Mouse (Mus musculus): ENCODE data around the gene 1110002E22Rik. TPM values are rescaled to one million over a fixed set of nuclear protein-coding genes. Genes with fewer than 3 reads are reported as not detected.

The 1110002E22Rik gene
- polyA plus RNA-seq, 1 experiment: not detected

GRCm38 (mm10) chr3:138033986-138034385, 30.9 kb upstream of the 1110002E22Rik start:
- Histone ChIP-seq H3K4me1 (ENCODE audit: control insufficient read depth, insufficient read depth, low read length) (no peaks in the 10 kb centered on the region; the same call in 1 of the 2 replicates), H3K27ac (ENCODE audit: control insufficient read depth, insufficient read depth, low read depth, low read length, poor library complexity) (no peak overlapping the region), H3K4me3 (replicated peaks; ENCODE audit: control insufficient read depth, low read depth, low read length) (no peak overlapping the region)
- 71% methylated on average over 6 of the region's 6 CpGs for WGBS
- TF ChIP-seq POLR2A (IDR thresholded peaks at IDR 0.05; ENCODE audit: borderline replicate concordance, control insufficient read depth, low read depth, low read length): no peak
- TF ChIP-seq CTCF (IDR thresholded peaks at IDR 0.05; ENCODE audit: control insufficient read depth, insufficient read depth, low read length): no peak

- no peaks in the 10 kb centered on the region for H3K4me1 ChIP-seq (ENCODE audit: control insufficient read depth, insufficient read depth, low read length)
- 56% methylated on average over 2 of the region's 2 CpGs for WGBS
Observed at GRCm38 (mm10) chr3:138040938-138041337, 23.9 kb upstream of the 1110002E22Rik start.

DNA sequence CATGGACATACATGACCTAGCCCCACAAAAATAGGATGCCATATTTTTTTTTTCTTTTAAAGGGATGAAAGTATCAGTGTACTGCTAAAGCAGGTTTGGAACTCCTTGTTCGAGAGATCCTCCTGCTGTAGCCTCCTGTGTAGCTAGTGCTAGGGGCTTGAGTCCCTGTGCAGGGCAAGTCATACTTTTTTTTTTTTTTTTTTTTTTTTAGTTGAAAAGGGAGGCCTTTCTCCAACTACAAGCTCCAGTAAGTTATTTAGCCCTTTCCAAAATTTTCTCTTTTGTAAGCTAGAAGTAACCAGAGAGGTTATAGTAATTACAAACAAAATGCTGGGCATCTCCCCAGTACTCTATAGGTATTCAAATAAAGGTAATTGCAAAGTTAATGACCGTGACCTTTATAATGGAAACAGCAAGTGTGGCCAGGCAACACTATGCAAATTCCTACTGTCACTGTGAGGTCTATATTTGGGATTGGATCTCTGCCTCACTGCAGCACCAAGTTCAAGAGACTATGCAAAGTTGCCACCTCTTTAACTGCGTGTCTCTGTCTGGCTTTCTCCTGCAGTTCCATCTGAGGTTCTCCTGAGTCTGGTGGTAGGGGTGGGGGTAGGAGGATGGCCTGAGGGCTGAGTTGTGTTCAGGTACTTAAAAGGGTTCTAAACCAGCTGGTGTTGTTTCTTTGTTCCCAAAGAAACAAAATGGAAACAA, 23.1 kb upstream of the 1110002E22Rik start:
- H3K4me1 ChIP-seq (ENCODE audit: control insufficient read depth, insufficient read depth, low read length): no peaks in the 10 kb centered on the region
- no peak overlapping the region for H3K4me3 ChIP-seq (replicated peaks; ENCODE audit: control insufficient read depth, low read depth, low read length)
- no peak for TF ChIP-seq POLR2A (IDR thresholded peaks at IDR 0.05; ENCODE audit: borderline replicate concordance, control insufficient read depth, low read depth, low read length)
- 76% methylated on average over 3 of the region's 3 CpGs for WGBS
- H3K27ac ChIP-seq (ENCODE audit: control insufficient read depth, insufficient read depth, low read depth, low read length, poor library complexity): no peak overlapping the region

More at GRCm38 (mm10) chr3:138040938-138041337, 23.9 kb upstream of the 1110002E22Rik start:
- Histone ChIP-seq H3K27ac (ENCODE audit: control insufficient read depth, insufficient read depth, low read depth, low read length, poor library complexity) (no peak overlapping the region), H3K4me3 (replicated peaks; ENCODE audit: control insufficient read depth, low read depth, low read length) (no peak overlapping the region)
- no peak for TF ChIP-seq CTCF (IDR thresholded peaks at IDR 0.05; ENCODE audit: control insufficient read depth, insufficient read depth, low read length)
- TF ChIP-seq POLR2A (IDR thresholded peaks at IDR 0.05; ENCODE audit: borderline replicate concordance, control insufficient read depth, low read depth, low read length): no peak

GRCm38 (mm10) chr3:138043316-138043715, 21.5 kb upstream of the 1110002E22Rik start:
- TF ChIP-seq CTCF (IDR thresholded peaks at IDR 0.05; ENCODE audit: control insufficient read depth, insufficient read depth, low read length) (no peak), POLR2A (IDR thresholded peaks at IDR 0.05; ENCODE audit: borderline replicate concordance, control insufficient read depth, low read depth, low read length) (no peak)
- H3K4me1 ChIP-seq (ENCODE audit: control insufficient read depth, insufficient read depth, low read length): no peaks in the 10 kb centered on the region
- no peak overlapping the region for H3K27ac ChIP-seq (ENCODE audit: control insufficient read depth, insufficient read depth, low read depth, low read length, poor library complexity)
- 58% methylated on average over 7 of the region's 7 CpGs for WGBS
- no peak overlapping the region for H3K4me3 ChIP-seq (replicated peaks; ENCODE audit: control insufficient read depth, low read depth, low read length)

GRCm38 (mm10) chr3:138049555-138049954, 15.3 kb upstream of the 1110002E22Rik start:
- TF ChIP-seq CTCF (IDR thresholded peaks at IDR 0.05; ENCODE audit: control insufficient read depth, insufficient read depth, low read length): no peak
- WGBS: 89% methylated on average over 6 of the region's 6 CpGs
- Histone ChIP-seq H3K27ac (ENCODE audit: control insufficient read depth, insufficient read depth, low read depth, low read length, poor library complexity) (no peak overlapping the region), H3K4me1 (ENCODE audit: control insufficient read depth, insufficient read depth, low read length) (no peaks in the 10 kb centered on the region), H3K4me3 (replicated peaks; ENCODE audit: control insufficient read depth, low read depth, low read length) (no peak overlapping the region)

- 84% methylated on average over 11 of the region's 11 CpGs for WGBS
- Histone ChIP-seq H3K4me3 (replicated peaks; ENCODE audit: control insufficient read depth, low read depth, low read length) (no peak overlapping the region), H3K27ac (ENCODE audit: control insufficient read depth, insufficient read depth, low read depth, low read length, poor library complexity) (no peak overlapping the region), H3K4me1 (ENCODE audit: control insufficient read depth, insufficient read depth, low read length) (no peaks in the 10 kb centered on the region)
- no peak for TF ChIP-seq CTCF (IDR thresholded peaks at IDR 0.05; ENCODE audit: control insufficient read depth, insufficient read depth, low read length)
- TF ChIP-seq POLR2A (IDR thresholded peaks at IDR 0.05; ENCODE audit: borderline replicate concordance, control insufficient read depth, low read depth, low read length): no peak
Observed at GRCm38 (mm10) chr3:138050772-138051171, 14.1 kb upstream of the 1110002E22Rik start.

DNA sequence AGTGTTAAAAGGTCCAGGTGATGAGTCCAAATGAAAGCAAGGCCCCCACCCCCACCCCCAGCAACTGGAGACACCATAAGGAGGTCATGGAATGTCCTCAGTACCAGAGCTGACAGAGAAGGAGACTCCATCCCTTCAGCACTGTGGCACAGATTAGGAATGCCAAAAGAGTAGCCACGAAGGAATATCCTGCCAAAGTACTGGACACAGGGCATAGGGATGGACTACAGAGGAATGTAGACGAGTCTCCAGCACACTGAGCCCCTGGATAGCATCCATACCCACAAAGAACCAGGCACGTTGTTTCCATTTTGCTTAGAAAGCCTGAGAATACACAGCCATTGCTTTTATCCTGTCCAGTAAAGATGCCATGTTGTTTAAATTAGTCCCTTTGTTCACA, 13.4 kb upstream of the 1110002E22Rik start:
- 67% methylated on average over 3 of the region's 3 CpGs for WGBS
- no peak overlapping the region for H3K27ac ChIP-seq (ENCODE audit: control insufficient read depth, insufficient read depth, low read depth, low read length, poor library complexity)
- H3K4me3 ChIP-seq (replicated peaks; ENCODE audit: control insufficient read depth, low read depth, low read length): no peak overlapping the region
- TF ChIP-seq CTCF (IDR thresholded peaks at IDR 0.05; ENCODE audit: control insufficient read depth, insufficient read depth, low read length) (no peak), POLR2A (IDR thresholded peaks at IDR 0.05; ENCODE audit: borderline replicate concordance, control insufficient read depth, low read depth, low read length) (no peak)
- H3K4me1 ChIP-seq (ENCODE audit: control insufficient read depth, insufficient read depth, low read length): no peaks in the 10 kb centered on the region

- no peak overlapping the region for H3K27ac ChIP-seq (ENCODE audit: control insufficient read depth, insufficient read depth, low read depth, low read length, poor library complexity)
- 49% methylated on average over 4 of the region's 4 CpGs for WGBS
- no peak overlapping the region for H3K4me3 ChIP-seq (replicated peaks; ENCODE audit: control insufficient read depth, low read depth, low read length)
- TF ChIP-seq POLR2A (IDR thresholded peaks at IDR 0.05; ENCODE audit: borderline replicate concordance, control insufficient read depth, low read depth, low read length) (no peak), CTCF (IDR thresholded peaks at IDR 0.05; ENCODE audit: control insufficient read depth, insufficient read depth, low read length) (no peak)
- H3K4me1 ChIP-seq (ENCODE audit: control insufficient read depth, insufficient read depth, low read length): no peaks in the 10 kb centered on the region
Observed at GRCm38 (mm10) chr3:138053969-138054368, 10.9 kb upstream of the 1110002E22Rik start.

GRCm38 (mm10) chr3:138056976-138057375, 7.9 kb upstream of the 1110002E22Rik start:
- H3K4me3 ChIP-seq (replicated peaks; ENCODE audit: control insufficient read depth, low read depth, low read length): no peak overlapping the region
- WGBS: 83% methylated on average over 7 of the region's 7 CpGs
- no peak for TF ChIP-seq CTCF (IDR thresholded peaks at IDR 0.05; ENCODE audit: control insufficient read depth, insufficient read depth, low read length)
- TF ChIP-seq POLR2A (IDR thresholded peaks at IDR 0.05; ENCODE audit: borderline replicate concordance, control insufficient read depth, low read depth, low read length): no peak
- H3K4me1 ChIP-seq (ENCODE audit: control insufficient read depth, insufficient read depth, low read length): no peaks in the 10 kb centered on the region; the same call in 1 of the 2 replicates
- no peak overlapping the region for H3K27ac ChIP-seq (ENCODE audit: control insufficient read depth, insufficient read depth, low read depth, low read length, poor library complexity)

All from bone marrow, adult 2 months (tissue).